Mouse (Mus musculus) spleen, adult 12 weeks (tissue): ENCODE measurements around the gene Ddx24.
A peak's percentile ranks its signal among the peaks of the same experiment; 100 is the strongest.

Experiments used
- DNase-seq: peaks from one replicate; pipeline ENCODE4 v3.0.0; 2022; ENCODE audit warnings: low spot score

The Ddx24 gene

GRCm38 (mm10) chr12:103389348-103389727 is 36.3 kb downstream of the Ddx24 start:
- peak; percentile 41 for DNase-seq

GRCm38 (mm10) chr12:103388505-103389347 is 36.9 kb downstream of the Ddx24 start, which contains the start of gene Otub2:
TSS of gene Otub2 (plus strand) at chr12:103388682.
- DNase-seq, result peak; percentile 87

GRCm38 (mm10) chr12:103380226-103380625 is 45.4 kb downstream of the Ddx24 start:
- no peak for DNase-seq

- DNase-seq, result no peak
These were observed 48.9 kb downstream of the Ddx24 start for GRCm38 (mm10) chr12:103376774-103377173.

- no peak for DNase-seq
These were observed 49.5 kb downstream of the Ddx24 start for GRCm38 (mm10) chr12:103376124-103376523.

- no peak for DNase-seq
These were observed 51.9 kb downstream of the Ddx24 start for GRCm38 (mm10) chr12:103373530-103374236.

- peak; percentile 41 for DNase-seq
These were observed 53.9 kb downstream of the Ddx24 start for GRCm38 (mm10) chr12:103371711-103372110.

GRCm38 (mm10) chr12:103370861-103371260 is 54.8 kb downstream of the Ddx24 start:
- DNase-seq, result no peak

- no peak for DNase-seq
These were observed 56.9 kb downstream of the Ddx24 start for GRCm38 (mm10) chr12:103368777-103369176.

GRCm38 (mm10) chr12:103368326-103368669 is 57.3 kb downstream of the Ddx24 start:
- no peak for DNase-seq

- peak; percentile 51 for DNase-seq
These were observed 57.9 kb downstream of the Ddx24 start for GRCm38 (mm10) chr12:103367620-103368325.

- no peak for DNase-seq
These were observed 58.5 kb downstream of the Ddx24 start for GRCm38 (mm10) chr12:103367171-103367570.

GRCm38 (mm10) chr12:103362336-103362735 is 63.3 kb downstream of the Ddx24 start:
- no peak for DNase-seq

- DNase-seq, result no peak
These were observed 63.9 kb downstream of the Ddx24 start for GRCm38 (mm10) chr12:103361539-103362307.

- DNase-seq, result no peak
These were observed 64.8 kb downstream of the Ddx24 start for GRCm38 (mm10) chr12:103360812-103361211.

- DNase-seq, result no peak
These were observed 66.5 kb downstream of the Ddx24 start for GRCm38 (mm10) chr12:103358951-103359801.

GRCm38 (mm10) chr12:103358216-103358615 is 67.4 kb downstream of the Ddx24 start:
- DNase-seq, result no peak
